Mouse (Mus musculus) liver, embryonic 14.5 days (tissue): ENCODE results near the gene Gpc6.

Source experiments
- CTCF ChIP-seq: IDR thresholded peaks from 2 replicates; pipeline ENCODE4 v1.5.1; 2016; ENCODE audit warnings: antibody characterized with exemption, low read depth, control low read depth
- EP300 ChIP-seq: IDR thresholded peaks from 2 replicates; pipeline ENCODE4 v1.6.1; 2016; ENCODE audit warnings: antibody characterized with exemption, low read depth

- TF ChIP-seq CTCF (no peak), EP300 (no peak)
Measured at GRCm38 (mm10) chr14:117831267-117831666, 906.2 kb downstream of the Gpc6 start.
